ENCODE assay signal across 13 mouse cellular contexts in genomic region chr11:18370861-18371260, GRCm38 (mm10).
DNase-seq lines count a peak whose midpoint lies in the region; ATAC-seq and TF ChIP-seq lines count a peak whose summit lies in the region.
"Had no signal": no experiment of that assay in that cellular context is flagged by ENCODE, and none has a peak within 500 bp of the region (broad histone marks: within the 10 kb centered on the region; RNA-seq: fewer than 3 reads in every experiment).

No protein-coding gene starts in this region.

- 23% methylated on average over 3 of the region's 3 CpGs for WGBS in kidney, embryonic 14.5 days
- 27% methylated on average over 3 of the region's 3 CpGs for WGBS in neural tube, embryonic 11.5 days
- WGBS in stomach, postnatal 0 days = 14% methylated on average over 3 of the region's 3 CpGs

- H3K4me1 ChIP-seq in kidney, embryonic 14.5 days (ENCODE audit: control insufficient read depth, insufficient read depth, low read length) = no peaks in the 10 kb centered on the region
- H3K4me1 ChIP-seq in neural tube, embryonic 11.5 days (ENCODE audit: control insufficient read depth, insufficient read depth, low read length) = 0 out of 2 replicates have a peak, but pooled peaks cover 5% of the 10 kb centered on the region
- 0 out of 2 replicates have a peak, but pooled peaks cover 4% of the 10 kb centered on the region for H3K4me1 ChIP-seq in stomach, postnatal 0 days (replicated peaks; ENCODE audit: control insufficient read depth, insufficient read depth)
- H3K4me1 ChIP-seq: forebrain, embryonic 12.5 days had no signal

- H3K9ac ChIP-seq in kidney, embryonic 14.5 days (ENCODE audit: low read depth, low read length) = no peak overlapping the region
- H3K9ac ChIP-seq in neural tube, embryonic 11.5 days (ENCODE audit: low read length) = no peak overlapping the region
- H3K9ac ChIP-seq in stomach, postnatal 0 days (ENCODE audit: low read length) = no peak overlapping the region
- H3K9ac ChIP-seq: forebrain, embryonic 12.5 days; neural tube, embryonic 13.5 days had no signal

- no peaks in the 10 kb centered on the region for H3K9me3 ChIP-seq in kidney, embryonic 14.5 days (ENCODE audit: control insufficient read depth, low read length)
- H3K9me3 ChIP-seq in neural tube, embryonic 11.5 days (ENCODE audit: control insufficient read depth, low read length) = no peaks in the 10 kb centered on the region
- H3K9me3 ChIP-seq in stomach, postnatal 0 days (ENCODE audit: control insufficient read depth, low read length) = no peaks in the 10 kb centered on the region
- H3K9me3 ChIP-seq: forebrain, embryonic 12.5 days; neural tube, embryonic 13.5 days had no signal

- no peaks in the 10 kb centered on the region for H3K27me3 ChIP-seq in kidney, embryonic 14.5 days (ENCODE audit: control insufficient read depth, insufficient read depth, low read length)
- H3K27me3 ChIP-seq in neural tube, embryonic 11.5 days (ENCODE audit: control insufficient read depth, insufficient read depth, low read length) = no peaks in the 10 kb centered on the region
- H3K27me3 ChIP-seq in stomach, postnatal 0 days (ENCODE audit: control insufficient read depth, insufficient read depth, low read length) = no peaks in the 10 kb centered on the region
- H3K27me3 ChIP-seq: forebrain, embryonic 12.5 days; neural tube, embryonic 13.5 days had no signal

- no peak overlapping the region for H3K27ac ChIP-seq in kidney, embryonic 14.5 days (ENCODE audit: low read depth, low read length)
- no peak overlapping the region for H3K27ac ChIP-seq in neural tube, embryonic 11.5 days (ENCODE audit: low read depth, low read length)
- H3K27ac ChIP-seq in stomach, postnatal 0 days (replicated peaks) = no peak overlapping the region
- H3K27ac ChIP-seq: forebrain, embryonic 12.5 days; neural tube, embryonic 13.5 days had no signal

- ATAC-seq in kidney, embryonic 14.5 days (ENCODE audit: low FRiP score, low TSS enrichment) = no peak
- no peak for ATAC-seq in neural tube, embryonic 11.5 days (ENCODE audit: insufficient read depth, low FRiP score, low TSS enrichment)
- ATAC-seq in stomach, postnatal 0 days (ENCODE audit: low FRiP score, low TSS enrichment) = no peak
- ATAC-seq: inflammation-experienced regulatory T-cells, adult 6 months had no signal

- H3K36me3 ChIP-seq in kidney, embryonic 14.5 days (ENCODE audit: control insufficient read depth, insufficient read depth, low read length) = no peaks in the 10 kb centered on the region
- H3K36me3 ChIP-seq in neural tube, embryonic 11.5 days (ENCODE audit: control insufficient read depth, insufficient read depth, low read length) = no peaks in the 10 kb centered on the region
- no peaks in the 10 kb centered on the region for H3K36me3 ChIP-seq in stomach, postnatal 0 days (ENCODE audit: control insufficient read depth, insufficient read depth, low read length)
- H3K36me3 ChIP-seq: forebrain, embryonic 12.5 days; neural tube, embryonic 13.5 days had no signal

- DNase-seq in kidney, postnatal 10 days = peak; percentile 21
- peak; percentile 23 for DNase-seq in neural tube, embryonic 11.5 days (ENCODE audit: low spot score)
- DNase-seq in neural tube, embryonic 10.5 days (ENCODE audit: extremely low spot score, low spot score) = no peak
- DNase-seq in brain, embryonic 14.5 days (ENCODE audit: low read depth) = peak; percentile 12
- DNase-seq in stomach, postnatal 0 days (ENCODE audit: low spot score) = no peak
- DNase-seq in frontal cortex, postnatal 25 days (ENCODE audit: low spot score in 2 of 2) = no peak
- DNase-seq: gastrocnemius, postnatal 14 days; heart, postnatal 10 days; liver had no signal

- no peak for TF ChIP-seq CTCF in brain, embryonic 14.5 days (IDR thresholded peaks at IDR 0.05; ENCODE audit: borderline replicate concordance, extremely low read depth, insufficient read depth, insufficient read length)
- TF ChIP-seq CTCF in stomach, postnatal 0 days (IDR thresholded peaks at IDR 0.05; ENCODE audit: low read depth) = peak; percentile 56

- no peak overlapping the region for H3K4me3 ChIP-seq in kidney, embryonic 14.5 days (ENCODE audit: low read length)
- H3K4me3 ChIP-seq in neural tube, embryonic 11.5 days (ENCODE audit: low read depth, low read length) = no peak overlapping the region
- H3K4me3 ChIP-seq in stomach, postnatal 0 days (ENCODE audit: low read depth, low read length) = no peak overlapping the region
- H3K4me3 ChIP-seq: forebrain, embryonic 12.5 days; neural tube, embryonic 13.5 days had no signal

- H3K4me2 ChIP-seq in kidney, embryonic 14.5 days (replicated peaks; ENCODE audit: low read depth, low read length) = no peak overlapping the region
- H3K4me2 ChIP-seq in neural tube, embryonic 11.5 days (ENCODE audit: low read depth) = no peak overlapping the region
- no peak overlapping the region for H3K4me2 ChIP-seq in stomach, postnatal 0 days (replicated peaks; ENCODE audit: low read depth)
- H3K4me2 ChIP-seq: forebrain, embryonic 12.5 days; neural tube, embryonic 13.5 days had no signal

- no peak for TF ChIP-seq POLR2A in brain, embryonic 14.5 days (IDR thresholded peaks at IDR 0.05; ENCODE audit: borderline replicate concordance, extremely low read depth, insufficient read depth, insufficient read length, poor library complexity, severe bottlenecking)

- TF ChIP-seq EP300 in stomach, postnatal 0 days (optimal IDR thresholded peaks at IDR 0.05) = no peak

Comparison
In these comparisons a context has a peak if more than half of its experiments do, and no peak if none do; other contexts are left out.
1. DNase-seq: peak in kidney, postnatal 10 days (single experiment), neural tube, embryonic 11.5 days (single experiment) and brain, embryonic 14.5 days (single experiment); none in neural tube, embryonic 10.5 days (single experiment), stomach, postnatal 0 days (single experiment) and frontal cortex, postnatal 25 days (0 of 2).